Mouse (Mus musculus): ENCODE measurements at regions not wholly inside any gene's neighbourhood (a gene's known extent, or its start where the extent isn't known, plus 50 kb on each side); places are given as distances from the start of the nearest gene placed in this dataset.

DNA sequence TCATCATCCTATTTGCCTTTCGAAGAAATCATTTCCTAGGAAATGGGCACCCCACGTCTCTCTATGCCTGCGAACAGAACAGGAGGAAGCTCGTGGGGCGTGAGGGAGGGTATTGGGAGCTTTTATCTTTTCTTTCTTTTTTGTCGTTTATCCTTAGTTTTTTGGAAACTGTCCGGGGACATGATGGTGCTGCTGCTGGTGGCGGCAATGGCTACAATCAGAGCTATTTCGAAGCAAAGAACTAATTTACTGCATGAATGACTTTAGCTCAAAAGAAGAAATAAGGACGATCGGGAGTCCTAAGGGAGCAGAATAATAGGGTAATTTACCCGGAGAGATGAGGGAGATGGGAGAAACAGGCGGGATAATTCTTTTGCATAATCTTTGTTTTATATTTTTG, 119.9 kb downstream of the Tmem132e start:
- TF ChIP-seq POLR2A (IDR thresholded peaks at IDR 0.05; ENCODE audit: borderline replicate concordance, low read depth, low read length) = no peak
- TF ChIP-seq CTCF (IDR thresholded peaks at IDR 0.05; ENCODE audit: low read depth, low read length) = no peak
- Histone ChIP-seq H3K27ac (ENCODE audit: insufficient read depth, low read depth, low read length) (no peak overlapping the region), H3K4me1 (ENCODE audit: control insufficient read depth, insufficient read depth, low read length) (no peaks in the 10 kb centered on the region), H3K4me3 (ENCODE audit: insufficient read depth, low read length) (no peak overlapping the region)

Data from bone marrow macrophage, adult 2 months (primary cell).